In genomic region chr16:91138736-91139135, GRCm38 (mm10) we compare ENCODE assay signal across 17 mouse cellular contexts. TPM values are rescaled to one million over a fixed set of nuclear protein-coding genes. Genes with fewer than 3 reads are reported as not detected.
"Had no signal": no experiment of that assay in that cellular context is flagged by ENCODE, and none has a peak within 500 bp of the region (broad histone marks: within the 10 kb centered on the region; RNA-seq: fewer than 3 reads in every experiment).

No protein-coding gene starts in this region.

- H3K9ac ChIP-seq: kidney, embryonic 15.5 days; limb, embryonic 12.5 days; limb, embryonic 15.5 days; liver, embryonic 14.5 days; liver, postnatal 0 days had no signal

- H3K4me2 ChIP-seq: kidney, embryonic 15.5 days; limb, embryonic 12.5 days; limb, embryonic 15.5 days; liver, embryonic 11.5 days had no signal

- DNase-seq: kidney, adult 11 months; kidney, adult 8-10 months; kidney, postnatal 10 days; kidney, postnatal 36 days; liver, postnatal 0 days; thymus, adult 18-20 months; thymus, postnatal 36 days had no signal

- H3K27ac ChIP-seq: kidney, embryonic 15.5 days; limb, embryonic 12.5 days; limb, embryonic 15.5 days; liver, embryonic 14.5 days had no signal

- H3K36me3 ChIP-seq: kidney, embryonic 15.5 days; limb, embryonic 12.5 days; limb, embryonic 15.5 days; midbrain, embryonic 10.5 days; midbrain, embryonic 13.5 days had no signal

- H3K4me3 ChIP-seq: kidney, embryonic 15.5 days; limb, embryonic 12.5 days; limb, embryonic 15.5 days; megakaryocyte, embryonic 14.5 days; midbrain, embryonic 13.5 days had no signal

- H3K4me1 ChIP-seq: kidney, embryonic 15.5 days; megakaryocyte, embryonic 14.5 days had no signal

- H3K9me3 ChIP-seq: kidney, embryonic 15.5 days; limb, embryonic 15.5 days; midbrain, embryonic 13.5 days had no signal

- ATAC-seq: liver, postnatal 0 days; midbrain, embryonic 16.5 days had no signal

RNA-seq across cellular contexts. Expression of gene 4932438H23Rik, which starts 43.8 kb away (rescaled TPM):
- polyA plus RNA-seq: limb, embryonic 12.5 days; liver, embryonic 11.5 days; liver, embryonic 14.5 days; liver, postnatal 0 days; midbrain, embryonic 10.5 days; spleen, adult 2 months had no signal
